In genomic region chr3:96065754-96066375, GRCm38 (mm10) we compare ENCODE assay signal across 8 mouse cellular contexts. TPM values are rescaled to one million over a fixed set of nuclear protein-coding genes. Genes with fewer than 3 reads are reported as not detected.
DNase-seq lines count a peak whose midpoint lies in the region; ATAC-seq and TF ChIP-seq lines count a peak whose summit lies in the region.

No protein-coding gene starts in this region.

- WGBS in hindbrain, embryonic 15.5 days: 47% methylated on average over 20 of the region's 20 CpGs

- no peaks in the 10 kb centered on the region for H3K9me3 ChIP-seq in hindbrain, embryonic 15.5 days

- H3K27ac ChIP-seq in testis, adult 2 months (ENCODE audit: control insufficient read depth, insufficient read depth, low read depth, low read length): no peak overlapping the region
- H3K27ac ChIP-seq in hindbrain, embryonic 15.5 days (replicated peaks): no peak overlapping the region

- peak overlapping the region; percentile 44 for H3K4me2 ChIP-seq in hindbrain, embryonic 15.5 days

- TF ChIP-seq CTCF in testis, adult 2 months (IDR thresholded peaks at IDR 0.05; ENCODE audit: control insufficient read depth, insufficient read depth, insufficient replicate concordance, low read depth, low read length): no peak

- TF ChIP-seq POLR2A in testis, adult 2 months (IDR thresholded peaks at IDR 0.05; ENCODE audit: control insufficient read depth, low read depth, low read length): no peak

- peaks cover 3% of the 10 kb centered on the region for H3K4me1 ChIP-seq in testis, adult 2 months (ENCODE audit: control insufficient read depth, insufficient read depth, low read length)
- no peaks in the 10 kb centered on the region for H3K4me1 ChIP-seq in hindbrain, embryonic 15.5 days (replicated peaks)

- H3K9ac ChIP-seq in hindbrain, embryonic 15.5 days: no peak overlapping the region

- H3K36me3 ChIP-seq in testis, adult 2 months (ENCODE audit: control insufficient read depth, insufficient read depth, low read length): no peaks in the 10 kb centered on the region
- no peaks in the 10 kb centered on the region for H3K36me3 ChIP-seq in hindbrain, embryonic 15.5 days
- no peaks in the 10 kb centered on the region for H3K36me3 ChIP-seq in splenic B cell, adult 2 months (ENCODE audit: control insufficient read depth, insufficient read depth, low read length, poor library complexity, severe bottlenecking)

- H3K27me3 ChIP-seq in testis, adult 2 months (ENCODE audit: control insufficient read depth, insufficient read depth, low read length): no peaks in the 10 kb centered on the region
- no peaks in the 10 kb centered on the region for H3K27me3 ChIP-seq in hindbrain, embryonic 15.5 days
- no peaks in the 10 kb centered on the region for H3K27me3 ChIP-seq in splenic B cell, adult 2 months (ENCODE audit: control insufficient read depth, insufficient read depth, low read length, poor library complexity, severe bottlenecking)

- peak overlapping the region; percentile 13 for H3K4me3 ChIP-seq in testis, adult 2 months (ENCODE audit: control insufficient read depth, low read depth, low read length)
- H3K4me3 ChIP-seq in hindbrain, embryonic 15.5 days: peak overlapping the region; percentile 2; the same call in 1 of the 2 replicates

- ATAC-seq in hindbrain, embryonic 15.5 days (ENCODE audit: low FRiP score, low read depth): peak; percentile 59; the same call in 1 of the 2 replicates

- DNase-seq in testis, postnatal 14 days (ENCODE audit: low spot score): no peak
- peak; percentile 77 for DNase-seq in cerebellum, adult 8-10 months
- peak; percentile 41 to 42 for DNase-seq in frontal cortex, postnatal 10 days (ENCODE audit: low spot score in 2 of 2)
- DNase-seq in layer of hippocampus, postnatal 14 days (ENCODE audit: low spot score in 2 of 2): peak; percentile 61 to 88
- peak; percentile 84 for DNase-seq in lung, postnatal 10 days
- DNase-seq in splenic B cell, adult 2 months (ENCODE audit: low read depth, low spot score): peak; percentile 70

RNA-seq across cellular contexts. Expression of gene Vps45, which starts 7.6 kb away (rescaled TPM):
- polyA plus RNA-seq in testis, adult 2 months (2012; rRNA removed): 3.3 and 4.1 TPM in 2 replicates
- polyA plus RNA-seq in hindbrain, embryonic 15.5 days (2015; fragmentation: Nextera tagmentation; extraction: Ambion mirVana): 56.1 and 63.2 TPM in 2 replicates
- total RNA-seq in layer of hippocampus, postnatal 14 days (2021): 10 to 100 TPM; 41.1 to 47.8 TPM

RNA-seq across cellular contexts. Expression of gene Otud7b, which starts 38.5 kb away (rescaled TPM):
- 46.0 and 46.1 TPM in 2 replicates for polyA plus RNA-seq in testis, adult 2 months (2012; rRNA removed)
- polyA plus RNA-seq in hindbrain, embryonic 15.5 days (2015; fragmentation: Nextera tagmentation; extraction: Ambion mirVana): 8.6 and 9.6 TPM in 2 replicates
- 10 to 100 TPM; 27.4 to 31.0 TPM for total RNA-seq in layer of hippocampus, postnatal 14 days (2021)

Comparison
In these comparisons a context has a peak if more than half of its experiments do, and no peak if none do; other contexts are left out.
1. RNA of gene Vps45, which starts 7.6 kb away (polyA plus RNA-seq): 56.1 to 63.2 TPM in hindbrain, embryonic 15.5 days; 3.3 to 4.1 TPM in testis, adult 2 months; every median in the first group is over 10 times any median in the second.